Mouse (Mus musculus) ES-Bruce4 (cell line): ENCODE measurements at regions not wholly inside any gene's neighbourhood (a gene's known extent, or its start where the extent isn't known, plus 50 kb on each side); places are given as distances from the start of the nearest gene placed in this dataset.
"Not testable (repeated sequence)": the region's sequence is repeated elsewhere in the genome, so short reads cannot be mapped to it uniquely, and the experiment has no call there.

Experiments
- CTCF ChIP-seq: IDR thresholded peaks from one replicate; pipeline ENCODE4 v1.8.1; 2011; ENCODE audit warnings: low read depth, low read length
- EP300 ChIP-seq: IDR thresholded peaks from 2 replicates; pipeline ENCODE4 v1.6.1; 2011; ENCODE audit warnings: low read depth, low read length; ENCODE audit not compliant: insufficient read depth
- POLR2A ChIP-seq: IDR thresholded peaks from one replicate; pipeline ENCODE4 v1.8.1; 2011; ENCODE audit warnings: low read length; ENCODE audit not compliant: insufficient read depth

GRCm38 (mm10) chr4:9724801-9725200 lies 1149.5 kb upstream of the 2610301B20Rik start:
- TF ChIP-seq CTCF, POLR2A: not testable (repeated sequence)
- peak; percentile 67 for TF ChIP-seq EP300
